10 mouse cellular contexts compared by ENCODE assay signal in genomic region chr7:27480506-27480905, GRCm38 (mm10). TPM values are rescaled to one million over a fixed set of nuclear protein-coding genes. Genes with fewer than 3 reads are reported as not detected.
DNase-seq lines count a peak whose midpoint lies in the region; ATAC-seq and TF ChIP-seq lines count a peak whose summit lies in the region.
"Had no signal": no experiment of that assay in that cellular context is flagged by ENCODE, and none has a peak within 500 bp of the region (broad histone marks: within the 10 kb centered on the region; RNA-seq: fewer than 3 reads in every experiment).

No protein-coding gene starts in this region.

- H3K9me3 ChIP-seq in heart, embryonic 16.5 days (replicated peaks; ENCODE audit: control insufficient read depth, low read length), result no peaks in the 10 kb centered on the region
- H3K9me3 ChIP-seq in E14TG2a.4 (ENCODE audit: low read length), result no peaks in the 10 kb centered on the region
- H3K9me3 ChIP-seq in embryonic facial prominence, embryonic 10.5 days, result no peaks in the 10 kb centered on the region
- H3K9me3 ChIP-seq in limb, embryonic 14.5 days (ENCODE audit: control insufficient read depth, low read length), result no peaks in the 10 kb centered on the region
- H3K9me3 ChIP-seq in midbrain, embryonic 16.5 days (replicated peaks; ENCODE audit: control insufficient read depth, low read length, poor library complexity, severe bottlenecking), result no peaks in the 10 kb centered on the region
- H3K9me3 ChIP-seq in forebrain, postnatal 0 days (ENCODE audit: low read length), result no peaks in the 10 kb centered on the region

- no peak for TF ChIP-seq CTCF in heart, adult 2 months (IDR thresholded peaks at IDR 0.05)
- TF ChIP-seq CTCF in E14TG2a.4 (conservative IDR thresholded peaks at IDR 0.05; ENCODE audit: low read length), result no peak
- TF ChIP-seq CTCF in forebrain, postnatal 0 days (IDR thresholded peaks at IDR 0.05; ENCODE audit: low read depth), result no peak

- no peaks in the 10 kb centered on the region for H3K27me3 ChIP-seq in heart, embryonic 16.5 days (ENCODE audit: control insufficient read depth, insufficient read depth, low read length)
- H3K27me3 ChIP-seq in heart, adult 2 months (ENCODE audit: control insufficient read depth, insufficient read depth, low read length), result no peaks in the 10 kb centered on the region
- no peaks in the 10 kb centered on the region for H3K27me3 ChIP-seq in E14TG2a.4 (ENCODE audit: insufficient read depth, low read length)
- H3K27me3 ChIP-seq in embryonic facial prominence, embryonic 10.5 days (replicated peaks; ENCODE audit: low read depth, poor library complexity, severe bottlenecking), result no peaks in the 10 kb centered on the region
- no peaks in the 10 kb centered on the region for H3K27me3 ChIP-seq in limb, embryonic 14.5 days (ENCODE audit: control insufficient read depth, insufficient read depth, low read length)
- no peaks in the 10 kb centered on the region for H3K27me3 ChIP-seq in midbrain, embryonic 16.5 days (ENCODE audit: control insufficient read depth, insufficient read depth, low read depth, low read length)
- no peaks in the 10 kb centered on the region for H3K27me3 ChIP-seq in forebrain, postnatal 0 days (ENCODE audit: insufficient read depth, low read length)

- no peak for DNase-seq in heart, adult 2 months
- no peak for DNase-seq in embryonic facial prominence, embryonic 10.5 days (ENCODE audit: low spot score)
- no peak for DNase-seq in limb, embryonic 14.5 days (ENCODE audit: low spot score)
- no peak for DNase-seq in frontal cortex, postnatal 36 days (ENCODE audit: low spot score in 2 of 2)
- no peak for DNase-seq in forebrain, postnatal 0 days

- TF ChIP-seq EP300 in heart, adult 2 months (IDR thresholded peaks at IDR 0.05; ENCODE audit: insufficient read depth, low read depth, low read length), result no peak

- WGBS in heart, embryonic 16.5 days, result 54% methylated on average over 3 of the region's 3 CpGs
- WGBS in heart, adult 2 months, result 72% methylated on average over 3 of the region's 3 CpGs
- WGBS in embryonic facial prominence, embryonic 10.5 days, result 73% methylated on average over 3 of the region's 3 CpGs
- WGBS in limb, embryonic 14.5 days, result 72% methylated on average over 3 of the region's 3 CpGs
- WGBS in midbrain, embryonic 16.5 days, result 75% methylated on average over 3 of the region's 3 CpGs
- WGBS in forebrain, postnatal 0 days, result 71% methylated on average over 3 of the region's 3 CpGs

- no peak for ATAC-seq in heart, embryonic 16.5 days (replicated peaks; ENCODE audit: extremely low read depth, insufficient read depth, low FRiP score)
- ATAC-seq in limb, embryonic 14.5 days (ENCODE audit: low FRiP score, low read depth), result no peak
- ATAC-seq in midbrain, embryonic 16.5 days, result no peak
- ATAC-seq in forebrain, postnatal 0 days, result no peak

- no peaks in the 10 kb centered on the region for H3K79me2 ChIP-seq in heart, adult 2 months (replicated peaks; ENCODE audit: control insufficient read depth, insufficient read depth, low read length)

- intact Hi-C loops in heart, adult 2 months (cut with DNase I), result loop anchor here (5.0 kb wide), 1 partner anchor 47 kb away; no protein-coding TSS in a partner anchor

- H3K36me3 ChIP-seq in heart, embryonic 16.5 days (ENCODE audit: control insufficient read depth, insufficient read depth), result peaks cover 11% of the 10 kb centered on the region
- no peaks in the 10 kb centered on the region; the same call in 1 of the 2 replicates for H3K36me3 ChIP-seq in heart, adult 2 months (ENCODE audit: control insufficient read depth, insufficient read depth, low read length)
- peaks cover 32% of the 10 kb centered on the region for H3K36me3 ChIP-seq in E14TG2a.4 (ENCODE audit: insufficient read depth, low read length)
- peaks cover 28% of the 10 kb centered on the region for H3K36me3 ChIP-seq in embryonic facial prominence, embryonic 10.5 days (replicated peaks)
- H3K36me3 ChIP-seq in limb, embryonic 14.5 days (ENCODE audit: control insufficient read depth, insufficient read depth, low read length), result peaks cover 18% of the 10 kb centered on the region
- H3K36me3 ChIP-seq in midbrain, embryonic 16.5 days (ENCODE audit: control insufficient read depth, insufficient read depth, low read length), result no peaks in the 10 kb centered on the region
- peaks cover 6% of the 10 kb centered on the region; the same call in 1 of the 2 replicates for H3K36me3 ChIP-seq in forebrain, postnatal 0 days (ENCODE audit: insufficient read depth)

- H3K4me2 ChIP-seq in heart, embryonic 16.5 days (ENCODE audit: low read depth, low read length), result peak overlapping the region; percentile 68; the same call in 1 of the 2 replicates
- H3K4me2 ChIP-seq in limb, embryonic 14.5 days (replicated peaks; ENCODE audit: low read depth, low read length, severe bottlenecking), result peak overlapping the region; percentile 45; the same call in 1 of the 2 replicates
- H3K4me2 ChIP-seq in midbrain, embryonic 16.5 days (ENCODE audit: low read length), result no peak overlapping the region
- no peak overlapping the region for H3K4me2 ChIP-seq in forebrain, postnatal 0 days (ENCODE audit: low read depth)

- H3K4me3 ChIP-seq in heart, embryonic 16.5 days (ENCODE audit: low read length), result no peak overlapping the region
- H3K4me3 ChIP-seq in heart, adult 2 months, result no peak overlapping the region
- 0 out of 2 replicates have a peak overlapping the region, but pooled peaks have one; percentile 32 for H3K4me3 ChIP-seq in E14TG2a.4 (replicated peaks; ENCODE audit: low read length)
- 0 out of 2 replicates have a peak overlapping the region, but pooled peaks have one; percentile 55 for H3K4me3 ChIP-seq in embryonic facial prominence, embryonic 10.5 days
- no peak overlapping the region for H3K4me3 ChIP-seq in limb, embryonic 14.5 days (replicated peaks; ENCODE audit: low read length)
- no peak overlapping the region for H3K4me3 ChIP-seq in midbrain, embryonic 16.5 days (ENCODE audit: low read depth, low read length)
- H3K4me3 ChIP-seq in forebrain, postnatal 0 days (ENCODE audit: low read depth, low read length), result no peak overlapping the region

- TF ChIP-seq POLR2A in heart, adult 2 months (IDR thresholded peaks at IDR 0.05; ENCODE audit: insufficient read depth, low read depth, low read length), result no peak
- TF ChIP-seq POLR2A in limb, embryonic 14.5 days (IDR thresholded peaks at IDR 0.05; ENCODE audit: borderline replicate concordance, extremely low read depth, insufficient read depth, insufficient read length), result no peak

- peaks cover 19% of the 10 kb centered on the region for H3K4me1 ChIP-seq in heart, embryonic 16.5 days (ENCODE audit: control insufficient read depth, insufficient read depth, low read length)
- H3K4me1 ChIP-seq in heart, adult 2 months (ENCODE audit: control insufficient read depth, insufficient read depth, low read length), result peaks cover 6% of the 10 kb centered on the region
- H3K4me1 ChIP-seq in E14TG2a.4 (replicated peaks; ENCODE audit: low read depth, low read length), result peaks cover 84% of the 10 kb centered on the region
- peaks cover 25% of the 10 kb centered on the region for H3K4me1 ChIP-seq in embryonic facial prominence, embryonic 10.5 days
- 0 out of 2 replicates have a peak, but pooled peaks cover 4% of the 10 kb centered on the region for H3K4me1 ChIP-seq in limb, embryonic 14.5 days (ENCODE audit: control insufficient read depth, insufficient read depth, low read length)
- H3K4me1 ChIP-seq in midbrain, embryonic 16.5 days (ENCODE audit: control insufficient read depth, insufficient read depth, low read length), result peaks cover 6% of the 10 kb centered on the region
- no peaks in the 10 kb centered on the region for H3K4me1 ChIP-seq in forebrain, postnatal 0 days (ENCODE audit: insufficient read depth)

- H3K27ac ChIP-seq in heart, embryonic 16.5 days (ENCODE audit: low read length), result peak overlapping the region; percentile 87
- no peak overlapping the region; the same call in 1 of the 2 replicates for H3K27ac ChIP-seq in heart, adult 2 months
- peak overlapping the region; percentile 86 for H3K27ac ChIP-seq in embryonic facial prominence, embryonic 10.5 days (replicated peaks)
- H3K27ac ChIP-seq in limb, embryonic 14.5 days (replicated peaks; ENCODE audit: low read depth, low read length), result peak overlapping the region; percentile 77
- H3K27ac ChIP-seq in midbrain, embryonic 16.5 days (ENCODE audit: low read length), result no peak overlapping the region
- H3K27ac ChIP-seq in forebrain, postnatal 0 days (ENCODE audit: low read depth, low read length), result no peak overlapping the region

- peak overlapping the region; percentile 14; the same call in 1 of the 2 replicates for H3K9ac ChIP-seq in heart, embryonic 16.5 days (ENCODE audit: low read length)
- H3K9ac ChIP-seq in heart, adult 2 months (ENCODE audit: low read depth, low read length), result no peak overlapping the region
- no peak overlapping the region for H3K9ac ChIP-seq in limb, embryonic 14.5 days (ENCODE audit: low read depth, low read length, severe bottlenecking)
- no peak overlapping the region for H3K9ac ChIP-seq in midbrain, embryonic 16.5 days (ENCODE audit: low read depth, low read length)
- H3K9ac ChIP-seq in forebrain, postnatal 0 days, result no peak overlapping the region

RNA-seq across cellular contexts. Expression of gene Sertad1, which starts 6.2 kb away (rescaled TPM):
- polyA plus RNA-seq in heart, embryonic 16.5 days (2015; fragmentation: Nextera tagmentation; extraction: Ambion mirVana), result 36.4 and 44.0 TPM in 2 replicates
- total RNA-seq in heart, adult 2 months (2021), result 10 to 100 TPM in 1 of 2 experiments, 1 to 10 TPM in 1; 7.6 to 10.2 TPM
- polyA plus RNA-seq in heart, adult 2 months (2012; rRNA removed), result 12.2 and 14.0 TPM in 2 replicates
- 24.0 and 25.1 TPM in 2 replicates for polyA plus RNA-seq in embryonic facial prominence, embryonic 10.5 days (2016; fragmentation: Nextera tagmentation; extraction: Ambion mirVana)
- polyA plus RNA-seq in limb, embryonic 14.5 days (2012; rRNA removed), result 23.3 and 28.0 TPM in 2 replicates
- 34.2 and 39.4 TPM in 2 replicates for polyA plus RNA-seq in limb, embryonic 14.5 days (2014; fragmentation: Nextera tagmentation; extraction: Ambion mirVana)
- 7.0 and 9.2 TPM in 2 replicates for polyA plus RNA-seq in midbrain, embryonic 16.5 days (2015; fragmentation: Nextera tagmentation; extraction: Ambion mirVana)
- 5.2 and 6.3 TPM in 2 replicates for total RNA-seq in forebrain, postnatal 0 days (2014; rRNA removed)
- 6.3 and 7.4 TPM in 2 replicates for polyA plus RNA-seq in forebrain, postnatal 0 days (2015; fragmentation: Nextera tagmentation; extraction: Ambion mirVana)

RNA-seq across cellular contexts. Expression of gene Sertad3, which starts 6.9 kb away (rescaled TPM):
- polyA plus RNA-seq in heart, embryonic 16.5 days (2015; fragmentation: Nextera tagmentation; extraction: Ambion mirVana), result 22.1 and 23.4 TPM in 2 replicates
- 1 to 10 TPM; 3.5 to 6.2 TPM for total RNA-seq in heart, adult 2 months (2021)
- polyA plus RNA-seq in heart, adult 2 months (2012; rRNA removed), result 6.9 TPM in 2 replicates
- polyA plus RNA-seq in embryonic facial prominence, embryonic 10.5 days (2016; fragmentation: Nextera tagmentation; extraction: Ambion mirVana), result 26.2 and 26.5 TPM in 2 replicates
- 31.3 and 32.1 TPM in 2 replicates for polyA plus RNA-seq in limb, embryonic 14.5 days (2012; rRNA removed)
- 31.5 and 32.4 TPM in 2 replicates for polyA plus RNA-seq in limb, embryonic 14.5 days (2014; fragmentation: Nextera tagmentation; extraction: Ambion mirVana)
- 7.1 and 8.4 TPM in 2 replicates for polyA plus RNA-seq in midbrain, embryonic 16.5 days (2015; fragmentation: Nextera tagmentation; extraction: Ambion mirVana)
- 1.8 and 5.5 TPM in 2 replicates for total RNA-seq in forebrain, postnatal 0 days (2014; rRNA removed)
- 4.3 and 4.9 TPM in 2 replicates for polyA plus RNA-seq in forebrain, postnatal 0 days (2015; fragmentation: Nextera tagmentation; extraction: Ambion mirVana)

RNA-seq across cellular contexts. Expression of gene Prx, which starts 18.6 kb away (rescaled TPM):
- 1.7 and 2.7 TPM in 2 replicates for polyA plus RNA-seq in heart, embryonic 16.5 days (2015; fragmentation: Nextera tagmentation; extraction: Ambion mirVana)
- under 1 TPM; 0.59 to 0.81 TPM for total RNA-seq in heart, adult 2 months (2021)
- polyA plus RNA-seq in heart, adult 2 months (2012; rRNA removed), result 0.59 and 0.61 TPM in 2 replicates
- polyA plus RNA-seq in embryonic facial prominence, embryonic 10.5 days (2016; fragmentation: Nextera tagmentation; extraction: Ambion mirVana), result 3.8 and 4.2 TPM in 2 replicates
- 6.3 and 6.6 TPM in 2 replicates for polyA plus RNA-seq in limb, embryonic 14.5 days (2012; rRNA removed)
- 2.1 and 2.5 TPM in 2 replicates for polyA plus RNA-seq in limb, embryonic 14.5 days (2014; fragmentation: Nextera tagmentation; extraction: Ambion mirVana)
- polyA plus RNA-seq in midbrain, embryonic 16.5 days (2015; fragmentation: Nextera tagmentation; extraction: Ambion mirVana), result 1.5 TPM in 2 replicates
- total RNA-seq in forebrain, postnatal 0 days (2014; rRNA removed), result 1.9 and 2.4 TPM in 2 replicates
- polyA plus RNA-seq in forebrain, postnatal 0 days (2015; fragmentation: Nextera tagmentation; extraction: Ambion mirVana), result 1.1 and 1.4 TPM in 2 replicates

RNA-seq across cellular contexts. Expression of gene Blvrb, which starts 32.7 kb away (rescaled TPM):
- polyA plus RNA-seq in heart, embryonic 16.5 days (2015; fragmentation: Nextera tagmentation; extraction: Ambion mirVana), result 48.3 and 52.3 TPM in 2 replicates
- total RNA-seq in heart, adult 2 months (2021), result 10 to 100 TPM; 29.9 to 31.7 TPM
- polyA plus RNA-seq in heart, adult 2 months (2012; rRNA removed), result 41.7 and 46.2 TPM in 2 replicates
- polyA plus RNA-seq in embryonic facial prominence, embryonic 10.5 days (2016; fragmentation: Nextera tagmentation; extraction: Ambion mirVana), result 31.9 and 35.2 TPM in 2 replicates
- polyA plus RNA-seq in limb, embryonic 14.5 days (2012; rRNA removed), result 44.8 and 49.5 TPM in 2 replicates
- polyA plus RNA-seq in limb, embryonic 14.5 days (2014; fragmentation: Nextera tagmentation; extraction: Ambion mirVana), result 60.8 and 61.2 TPM in 2 replicates
- polyA plus RNA-seq in midbrain, embryonic 16.5 days (2015; fragmentation: Nextera tagmentation; extraction: Ambion mirVana), result 13.2 and 15.1 TPM in 2 replicates
- total RNA-seq in forebrain, postnatal 0 days (2014; rRNA removed), result 11.6 and 14.3 TPM in 2 replicates
- polyA plus RNA-seq in forebrain, postnatal 0 days (2015; fragmentation: Nextera tagmentation; extraction: Ambion mirVana), result 16.3 and 18.9 TPM in 2 replicates

RNA-seq across cellular contexts. Expression of gene Sptbn4, which starts 33.0 kb away (rescaled TPM):
- 0.10 and 0.43 TPM in 2 replicates for polyA plus RNA-seq in heart, embryonic 16.5 days (2015; fragmentation: Nextera tagmentation; extraction: Ambion mirVana)
- under 1 TPM; 0.18 to 0.20 TPM for total RNA-seq in heart, adult 2 months (2021)
- polyA plus RNA-seq in heart, adult 2 months (2012; rRNA removed), result 0.23 and 0.44 TPM in 2 replicates
- 0.19 and 0.35 TPM in 2 replicates for polyA plus RNA-seq in embryonic facial prominence, embryonic 10.5 days (2016; fragmentation: Nextera tagmentation; extraction: Ambion mirVana)
- 0.60 and 0.64 TPM in 2 replicates for polyA plus RNA-seq in limb, embryonic 14.5 days (2012; rRNA removed)
- polyA plus RNA-seq in limb, embryonic 14.5 days (2014; fragmentation: Nextera tagmentation; extraction: Ambion mirVana), result 0.15 TPM in 2 replicates
- 3.1 and 4.4 TPM in 2 replicates for polyA plus RNA-seq in midbrain, embryonic 16.5 days (2015; fragmentation: Nextera tagmentation; extraction: Ambion mirVana)
- total RNA-seq in forebrain, postnatal 0 days (2014; rRNA removed), result 18.8 and 22.3 TPM in 2 replicates
- 2.5 and 3.8 TPM in 2 replicates for polyA plus RNA-seq in forebrain, postnatal 0 days (2015; fragmentation: Nextera tagmentation; extraction: Ambion mirVana)
- total RNA-seq: granulocyte monocyte progenitor cell, adult 5-6 weeks; monocyte, adult 5-6 weeks had no signal

Comparison
In these comparisons a context has a peak if more than half of its experiments do, and no peak if none do; other contexts are left out.
1. H3K27ac ChIP-seq: peak in heart, embryonic 16.5 days (single experiment), embryonic facial prominence, embryonic 10.5 days (single experiment) and limb, embryonic 14.5 days (single experiment); none in heart, adult 2 months (single experiment), midbrain, embryonic 16.5 days (single experiment) and forebrain, postnatal 0 days (single experiment).
2. H3K4me2 ChIP-seq: peak in heart, embryonic 16.5 days (single experiment) and limb, embryonic 14.5 days (single experiment); none in midbrain, embryonic 16.5 days (single experiment) and forebrain, postnatal 0 days (single experiment).
3. H3K4me3 ChIP-seq: peak in E14TG2a.4 (single experiment) and embryonic facial prominence, embryonic 10.5 days (single experiment); none in heart, embryonic 16.5 days (single experiment), heart, adult 2 months (single experiment), limb, embryonic 14.5 days (single experiment), midbrain, embryonic 16.5 days (single experiment) and forebrain, postnatal 0 days (single experiment).